Mouse (Mus musculus) heart, embryonic 16.5 days (tissue): Measurements from ENCODE around the gene Spag7. TPM values are rescaled to one million over a fixed set of nuclear protein-coding genes. Genes with fewer than 3 reads are reported as not detected.

Experiments
- ATAC-seq: fragments of 200-750 bp; cut with Nextera tagmentation; replicated peaks from 2 replicates; pipeline ENCODE4 v1.8.0; 2017; ENCODE audit warnings: moderate number of reproducible peaks; ENCODE audit not compliant: insufficient read depth, low FRiP score; ENCODE audit errors: extremely low read depth
- H3K27ac ChIP-seq: fragments of 300-500 bp; sonication (generic); 2 replicates; pipeline ENCODE4 v1.5.1; 2014; ENCODE audit warnings: mild to moderate bottlenecking, low read length, control low read depth, moderate library complexity
- H3K27me3 ChIP-seq: fragments of 300-500 bp; sonication (generic); 2 replicates; pipeline ENCODE4 v1.6.1; 2014; ENCODE audit warnings: low read length, mixed read lengths; ENCODE audit not compliant: control insufficient read depth, insufficient read depth
- H3K36me3 ChIP-seq: fragments of 300-500 bp; sonication (generic); 2 replicates; pipeline ENCODE4 v1.6.1; 2014; ENCODE audit not compliant: control insufficient read depth, insufficient read depth
- H3K4me1 ChIP-seq: fragments of 300-500 bp; sonication (generic); 2 replicates; pipeline ENCODE4 v1.6.1; 2014; ENCODE audit warnings: low read length, mixed read lengths; ENCODE audit not compliant: control insufficient read depth, insufficient read depth
- H3K4me2 ChIP-seq: fragments of 300-500 bp; sonication (generic); 2 replicates; pipeline ENCODE4 v1.6.1; 2014; ENCODE audit warnings: low read depth, mild to moderate bottlenecking, control low read depth, low read length
- H3K4me3 ChIP-seq: fragments of 300-500 bp; sonication (generic); 2 replicates; pipeline ENCODE4 v1.5.1; 2014; ENCODE audit warnings: mild to moderate bottlenecking, control low read depth, low read length
- H3K9ac ChIP-seq: fragments of 300-500 bp; sonication (generic); 2 replicates; pipeline ENCODE4 v1.6.1; 2014; ENCODE audit warnings: low read length, control low read depth
- H3K9me3 ChIP-seq: fragments of 300-500 bp; sonication (generic); replicated peaks from 2 replicates; pipeline ENCODE4 v1.6.1; 2016; ENCODE audit warnings: low read length; ENCODE audit not compliant: control insufficient read depth
- WGBS: fragments of 180-500 bp; shearing (Covaris S2); extraction: QIAGEN DNeasy Blood & Tissue Kit; methylation state at CpG from one replicate; pipeline ENCODE4 v1.1.7; 2014; 5-methylcytosine and 5-hydroxymethylcytosine counted together
- polyA plus RNA-seq: library from polyadenylated mRNA; unstranded; fragments of >200 nt; fragmentation: Nextera tagmentation; extraction: Ambion mirVana; gene quantifications from 2 replicates; pipeline ENCODE4 v1.2.1, GENCODE M21; 2015

Gene Spag7
- polyA plus RNA-seq, 1 experiment from 2014 or later: 186 TPM

DNA sequence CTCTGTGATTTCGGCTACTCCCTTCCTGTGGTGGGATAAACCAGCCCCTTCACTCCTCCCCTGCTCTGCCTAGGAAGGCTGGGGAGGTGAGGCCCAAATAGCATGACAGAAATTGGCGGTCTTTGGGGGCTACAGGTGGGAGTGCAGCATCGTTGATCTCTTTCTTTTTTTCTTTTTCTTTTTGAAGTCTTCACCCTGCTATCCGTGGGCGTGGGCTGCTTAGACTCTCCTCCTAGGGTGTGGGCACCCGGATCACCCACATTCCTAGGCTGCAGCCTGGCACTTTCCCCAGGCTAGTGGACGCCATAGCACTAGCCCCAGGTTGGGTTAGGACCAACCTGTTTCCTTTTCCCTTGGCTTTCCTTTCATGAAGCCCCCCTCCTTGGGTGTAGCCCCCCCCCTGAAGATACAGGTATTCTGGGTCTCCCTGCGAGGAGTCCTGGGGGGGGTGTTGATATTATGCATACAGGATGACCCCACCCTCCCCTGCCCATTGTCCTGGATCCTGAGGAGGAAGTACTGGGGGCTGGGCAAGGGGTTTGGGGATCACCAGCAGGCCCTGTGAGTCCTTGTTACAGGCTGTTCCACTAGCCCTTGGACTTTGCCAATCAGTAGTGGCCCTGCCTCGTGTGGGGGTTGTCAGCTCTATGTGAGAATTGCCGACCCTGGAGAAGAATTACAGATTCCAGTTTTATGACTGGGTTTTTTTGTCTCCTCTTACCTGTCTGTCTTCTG is 32.2 kb upstream of the Spag7 start:
- WGBS: 12% methylated on average over 10 of the region's 10 CpGs
- Histone ChIP-seq H3K36me3 (peaks cover 26% of the 10 kb centered on the region), H3K27me3 (no peaks in the 10 kb centered on the region), H3K4me2 (peak overlapping the region; percentile 78), H3K27ac (peak overlapping the region; percentile 95), H3K9ac (peak overlapping the region; percentile 93), H3K4me1 (peaks cover 21% of the 10 kb centered on the region), H3K4me3 (peak overlapping the region; percentile 81), H3K9me3 (no peaks in the 10 kb centered on the region)
- no peak for ATAC-seq

DNA sequence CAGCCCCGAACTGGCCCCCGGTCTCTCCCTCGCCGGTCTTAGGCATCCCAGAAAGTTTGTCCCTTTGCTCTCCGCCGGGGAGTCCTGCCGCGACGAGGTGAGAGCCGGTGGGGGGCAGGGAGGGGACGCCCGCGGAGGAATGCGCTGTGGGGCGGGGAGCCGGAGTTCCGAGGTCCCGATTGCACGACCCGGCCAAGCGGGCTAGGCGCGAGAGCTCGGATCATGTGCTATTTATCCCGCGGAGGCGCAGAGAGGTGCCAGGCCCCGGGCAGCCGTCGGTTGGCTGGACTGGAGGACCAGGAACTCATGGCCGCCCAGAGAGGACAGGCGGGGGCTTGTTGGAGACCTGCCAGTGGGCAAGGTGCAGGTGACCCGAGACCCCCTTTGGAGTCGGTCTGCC is 31.4 kb upstream of the Spag7 start:
- Histone ChIP-seq H3K4me3 (peak overlapping the region; percentile 81), H3K9ac (peak overlapping the region; percentile 93), H3K27ac (peak overlapping the region; percentile 95), H3K27me3 (no peaks in the 10 kb centered on the region), H3K9me3 (no peaks in the 10 kb centered on the region), H3K36me3 (peaks cover 20% of the 10 kb centered on the region), H3K4me2 (peak overlapping the region; percentile 78), H3K4me1 (peaks cover 21% of the 10 kb centered on the region)
- ATAC-seq: peak; percentile 52
- WGBS: under 1% methylated on average over 34 of the region's 34 CpGs

DNA sequence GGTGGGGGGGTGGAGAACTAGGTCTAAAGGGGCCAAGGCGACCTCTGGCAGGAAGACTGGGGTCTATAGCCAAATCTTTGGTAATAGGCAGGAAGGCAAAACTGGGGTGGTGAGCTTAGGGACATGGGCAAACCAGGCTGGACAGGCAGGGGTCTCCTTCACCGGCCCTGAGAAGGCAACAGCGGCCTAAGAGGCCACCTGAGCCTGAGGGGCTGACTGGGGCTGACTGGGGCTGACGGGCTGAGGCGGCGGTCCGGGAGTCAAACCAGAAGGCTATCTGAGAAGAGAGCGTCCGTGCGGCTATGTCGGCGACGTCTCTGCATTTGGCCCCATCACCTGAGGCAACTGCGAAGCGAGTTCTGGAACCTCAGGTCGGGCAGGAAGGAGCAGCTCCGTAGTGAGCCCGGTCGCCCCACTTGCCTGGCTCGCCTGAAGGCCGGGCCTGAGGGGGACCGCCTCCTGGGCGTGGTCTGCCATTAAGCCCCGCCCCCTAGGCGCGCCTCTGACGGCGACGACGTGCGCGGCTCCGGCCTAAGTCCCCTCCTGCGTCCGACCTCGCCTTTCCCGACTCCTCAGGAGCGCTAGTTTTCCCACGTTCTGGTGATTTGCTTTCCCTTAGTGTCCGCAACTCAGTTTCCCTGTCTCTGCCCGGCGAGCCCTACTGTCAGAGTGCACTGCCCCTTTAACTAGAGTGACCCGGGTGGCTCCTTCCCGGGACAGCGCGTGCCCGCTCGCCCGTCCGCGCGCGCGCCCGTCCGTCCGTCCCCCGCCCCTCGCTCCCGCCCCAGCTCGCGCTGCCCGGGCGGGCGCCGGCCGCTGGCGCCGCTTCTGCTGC is 30.7 kb upstream of the Spag7 start, which contains the start of the genes Inca1 and Kif1c:
TSS of gene Inca1 (minus strand) at position 434 of the 835 bp plus-strand sequence.
TSS of gene Kif1c (plus strand) at position 827 of the 835 bp plus-strand sequence.
- H3K36me3 ChIP-seq: peaks cover 14% of the 10 kb centered on the region
- peaks cover 21% of the 10 kb centered on the region for H3K4me1 ChIP-seq
- 2% methylated on average over 69 of the region's 69 CpGs for WGBS
- H3K9me3 ChIP-seq: no peaks in the 10 kb centered on the region
- H3K27me3 ChIP-seq: no peaks in the 10 kb centered on the region
- H3K4me2 ChIP-seq: peak within 1 kb of the TSS; percentile 78
- H3K27ac ChIP-seq: peak within 1 kb of the TSS; percentile 95
- peak; percentile 89 for ATAC-seq
- peak within 1 kb of the TSS; percentile 81 for H3K4me3 ChIP-seq
- peak within 1 kb of the TSS; percentile 93 for H3K9ac ChIP-seq

DNA sequence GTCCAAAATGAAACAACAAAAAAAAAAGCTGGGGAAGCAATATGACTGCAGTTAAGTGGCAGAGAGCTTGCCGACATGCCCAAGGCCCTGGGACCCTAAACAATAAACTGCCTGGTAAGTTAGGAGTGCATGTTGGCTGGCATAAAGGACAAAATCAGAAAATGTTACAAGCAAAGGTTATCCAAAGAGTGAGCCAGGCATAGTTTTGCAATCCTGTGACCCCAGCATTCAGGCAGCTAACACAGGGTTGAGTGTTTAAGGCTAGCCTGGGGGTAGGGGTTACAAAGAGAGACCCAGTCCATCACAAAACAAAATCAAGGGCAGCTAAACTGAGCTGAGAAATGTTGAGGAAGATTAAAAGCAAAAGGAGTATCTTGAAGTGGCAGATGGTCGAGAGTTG is 29.8 kb upstream of the Spag7 start:
- no peaks in the 10 kb centered on the region for H3K27me3 ChIP-seq
- H3K27ac ChIP-seq: no peak overlapping the region
- peaks cover 21% of the 10 kb centered on the region for H3K4me1 ChIP-seq
- 76% methylated on average over 2 of the region's 2 CpGs for WGBS
- H3K9ac ChIP-seq: no peak overlapping the region
- no peaks in the 10 kb centered on the region for H3K9me3 ChIP-seq
- no peak for ATAC-seq
- H3K36me3 ChIP-seq: peaks cover 5% of the 10 kb centered on the region
- H3K4me2 ChIP-seq: no peak overlapping the region
- H3K4me3 ChIP-seq: no peak overlapping the region

DNA sequence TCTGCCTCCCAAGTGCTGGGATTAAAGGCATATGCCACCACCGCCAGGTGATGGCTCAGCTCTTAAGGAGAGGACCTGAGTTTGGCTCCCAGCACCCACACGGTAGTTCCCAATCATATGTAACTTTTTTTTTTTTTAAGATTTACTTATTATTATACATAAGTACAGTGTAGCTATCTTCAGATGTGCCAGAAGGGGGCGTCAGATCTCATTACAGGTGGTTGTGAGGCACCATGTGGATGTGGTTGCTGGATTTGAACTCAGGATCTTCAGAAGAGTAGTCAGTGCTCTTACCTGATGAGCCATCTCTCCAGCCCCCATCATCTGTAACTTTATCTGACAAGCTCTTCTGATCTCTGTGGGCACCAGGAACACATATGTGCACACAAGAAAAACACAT is 28.2 kb upstream of the Spag7 start:
- WGBS: 73% methylated on average over 3 of the region's 3 CpGs
- no peak overlapping the region for H3K4me2 ChIP-seq
- H3K9me3 ChIP-seq: no peaks in the 10 kb centered on the region
- H3K27me3 ChIP-seq: no peaks in the 10 kb centered on the region
- ATAC-seq: no peak
- no peak overlapping the region for H3K27ac ChIP-seq
- peaks cover 10% of the 10 kb centered on the region for H3K4me1 ChIP-seq
- H3K4me3 ChIP-seq: no peak overlapping the region
- no peaks in the 10 kb centered on the region for H3K36me3 ChIP-seq
- no peak overlapping the region for H3K9ac ChIP-seq

DNA sequence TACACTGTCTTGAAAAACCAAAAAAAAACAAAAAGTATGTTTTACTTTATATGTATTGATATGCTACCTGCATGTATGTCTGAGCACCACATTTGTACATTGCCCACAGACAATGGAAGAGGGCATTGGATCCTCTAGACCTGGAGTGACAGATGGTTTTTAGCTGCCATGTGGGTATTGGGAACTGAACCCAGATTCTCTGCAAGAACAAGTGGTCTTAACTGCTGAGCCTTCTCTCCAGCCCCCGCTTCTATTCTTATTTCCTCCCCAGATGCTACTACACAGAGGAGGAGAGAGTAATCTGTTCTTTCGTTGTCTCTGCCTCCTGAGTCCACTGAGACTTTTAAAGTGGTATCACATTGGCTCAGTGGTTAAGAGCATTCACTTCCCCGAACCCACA is 24.3 kb upstream of the Spag7 start:
- 41% methylated on average over 3 of the region's 3 CpGs for WGBS
- Histone ChIP-seq H3K4me3 (no peak overlapping the region), H3K4me2 (no peak overlapping the region), H3K9me3 (no peaks in the 10 kb centered on the region), H3K9ac (no peak overlapping the region), H3K4me1 (peaks cover 11% of the 10 kb centered on the region), H3K27ac (no peak overlapping the region), H3K27me3 (no peaks in the 10 kb centered on the region), H3K36me3 (no peaks in the 10 kb centered on the region)
- ATAC-seq: no peak

DNA sequence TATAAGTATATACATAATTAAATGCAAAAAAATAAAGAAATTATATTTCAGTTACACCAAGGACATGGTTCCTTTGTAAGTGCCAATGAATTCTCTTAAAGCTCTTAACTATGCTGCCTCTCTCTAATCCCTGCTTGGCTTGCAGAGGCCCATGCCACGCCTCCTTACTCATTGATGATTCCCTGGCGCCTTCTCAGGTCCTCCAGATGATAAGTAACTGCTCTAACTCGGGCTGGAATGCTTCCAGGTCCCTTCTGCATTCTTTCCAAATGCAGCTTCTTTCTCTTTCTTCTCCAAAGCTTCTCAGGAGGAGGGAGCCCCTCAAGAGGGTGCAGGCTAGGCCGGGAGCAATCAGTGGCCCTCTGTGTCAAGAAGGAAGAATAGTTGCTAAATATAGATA is 20.4 kb upstream of the Spag7 start:
- no peak overlapping the region for H3K4me3 ChIP-seq
- no peak for ATAC-seq
- H3K27me3 ChIP-seq: no peaks in the 10 kb centered on the region
- no peak overlapping the region for H3K27ac ChIP-seq
- H3K36me3 ChIP-seq: peaks cover 4% of the 10 kb centered on the region; the same call in 1 of the 2 replicates
- WGBS: 40% methylated on average over 4 of the region's 4 CpGs
- no peak overlapping the region for H3K4me2 ChIP-seq
- H3K4me1 ChIP-seq: peaks cover 23% of the 10 kb centered on the region
- no peaks in the 10 kb centered on the region for H3K9me3 ChIP-seq
- no peak overlapping the region for H3K9ac ChIP-seq

DNA sequence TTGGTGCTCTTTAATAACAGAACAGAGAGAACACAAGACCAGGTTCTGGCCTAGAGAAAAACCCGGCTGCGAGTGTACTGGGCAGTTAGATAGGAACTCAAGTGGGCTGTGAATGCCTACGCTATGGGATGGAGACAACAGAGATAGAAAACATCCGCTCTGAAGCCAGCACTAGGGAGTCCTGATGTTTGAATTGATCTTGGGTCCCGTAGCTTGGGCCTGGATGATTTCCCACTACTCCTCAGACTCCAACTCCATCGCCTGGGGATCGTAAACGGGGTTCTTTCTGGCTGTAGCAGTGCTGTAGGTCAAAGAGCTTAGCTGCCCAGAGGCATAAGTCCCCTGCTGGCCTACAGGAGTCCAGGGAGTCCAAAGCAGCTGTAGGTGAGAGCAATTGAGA is 19.2 kb upstream of the Spag7 start:
- ATAC-seq: no peak
- H3K27me3 ChIP-seq: no peaks in the 10 kb centered on the region
- H3K9me3 ChIP-seq: no peaks in the 10 kb centered on the region
- peak overlapping the region; percentile 92 for H3K9ac ChIP-seq
- H3K4me3 ChIP-seq: peak overlapping the region; percentile 86
- peak overlapping the region; percentile 93 for H3K4me2 ChIP-seq
- H3K36me3 ChIP-seq: peaks cover 11% of the 10 kb centered on the region; the same call in 1 of the 2 replicates
- peaks cover 23% of the 10 kb centered on the region for H3K4me1 ChIP-seq
- peak overlapping the region; percentile 92 for H3K27ac ChIP-seq
- 16% methylated on average over 8 of the region's 8 CpGs for WGBS
